Mouse (Mus musculus): ENCODE measurements around the gene Mmp28. TPM values are rescaled to one million over a fixed set of nuclear protein-coding genes. Genes with fewer than 3 reads are reported as not detected.
A peak's percentile ranks its signal among the peaks of the same experiment; 100 is the strongest.

Gene Mmp28
- total RNA-seq (2021): 1 to 10 TPM; 3.7 to 4.0 TPM
- long read RNA-seq, experiment 1: 0 reads
- long read RNA-seq, experiment 2: 0 reads

DNA sequence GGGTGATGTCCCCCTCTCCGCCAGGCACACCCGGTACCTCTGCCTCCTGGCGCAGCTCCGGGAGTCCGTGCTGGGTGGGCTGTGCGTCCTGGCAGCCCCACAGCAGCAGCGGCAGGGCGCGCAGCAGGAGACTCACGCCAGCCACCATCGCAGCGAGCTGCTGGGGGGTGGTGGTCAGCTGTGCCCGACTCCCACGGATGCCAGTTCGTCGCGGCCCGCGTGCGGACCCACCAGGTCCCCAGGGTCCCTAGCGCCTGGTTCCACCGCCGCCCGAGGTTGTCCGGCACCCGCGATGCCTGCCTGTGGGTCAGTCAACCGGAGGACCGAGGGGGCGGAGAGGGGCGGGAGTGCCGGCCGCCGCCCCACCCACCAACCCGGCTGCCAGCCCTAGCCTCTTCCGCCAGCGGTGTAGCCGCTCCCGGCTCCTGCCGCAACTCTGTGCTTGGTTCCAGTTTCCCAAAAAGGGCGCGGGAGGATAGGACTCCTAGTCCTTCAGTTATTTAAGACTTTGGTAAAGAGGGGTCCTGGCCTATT lies at the start of gene Mmp28:
Mmp28 (minus strand) TSS at position 361 of the 534 bp plus-strand sequence.
- intact Hi-C loops (cut with DNase I; ENCODE audit: low total_unique reads): no loop called here
- peak; percentile 70 for DNase-seq

GRCm38 (mm10) chr11:83509521-83509920 lies 46.6 kb upstream of the Mmp28 start:
- intact Hi-C loops (cut with DNase I; ENCODE audit: low total_unique reads): no loop called here
- no peak for DNase-seq

- intact Hi-C loops (cut with DNase I; ENCODE audit: low total_unique reads): no loop called here
- no peak for DNase-seq
Measured at GRCm38 (mm10) chr11:83504308-83504707, 41.4 kb upstream of the Mmp28 start.

- intact Hi-C loops (cut with DNase I; ENCODE audit: low total_unique reads): no loop called here
Measured at GRCm38 (mm10) chr11:83495571-83495970, 32.7 kb upstream of the Mmp28 start.

GRCm38 (mm10) chr11:83491488-83491887 lies 28.6 kb upstream of the Mmp28 start:
- intact Hi-C loops (cut with DNase I; ENCODE audit: low total_unique reads): no loop called here
- no peak for DNase-seq

More at GRCm38 (mm10) chr11:83495571-83495970, 32.7 kb upstream of the Mmp28 start:
- no peak for DNase-seq

DNA sequence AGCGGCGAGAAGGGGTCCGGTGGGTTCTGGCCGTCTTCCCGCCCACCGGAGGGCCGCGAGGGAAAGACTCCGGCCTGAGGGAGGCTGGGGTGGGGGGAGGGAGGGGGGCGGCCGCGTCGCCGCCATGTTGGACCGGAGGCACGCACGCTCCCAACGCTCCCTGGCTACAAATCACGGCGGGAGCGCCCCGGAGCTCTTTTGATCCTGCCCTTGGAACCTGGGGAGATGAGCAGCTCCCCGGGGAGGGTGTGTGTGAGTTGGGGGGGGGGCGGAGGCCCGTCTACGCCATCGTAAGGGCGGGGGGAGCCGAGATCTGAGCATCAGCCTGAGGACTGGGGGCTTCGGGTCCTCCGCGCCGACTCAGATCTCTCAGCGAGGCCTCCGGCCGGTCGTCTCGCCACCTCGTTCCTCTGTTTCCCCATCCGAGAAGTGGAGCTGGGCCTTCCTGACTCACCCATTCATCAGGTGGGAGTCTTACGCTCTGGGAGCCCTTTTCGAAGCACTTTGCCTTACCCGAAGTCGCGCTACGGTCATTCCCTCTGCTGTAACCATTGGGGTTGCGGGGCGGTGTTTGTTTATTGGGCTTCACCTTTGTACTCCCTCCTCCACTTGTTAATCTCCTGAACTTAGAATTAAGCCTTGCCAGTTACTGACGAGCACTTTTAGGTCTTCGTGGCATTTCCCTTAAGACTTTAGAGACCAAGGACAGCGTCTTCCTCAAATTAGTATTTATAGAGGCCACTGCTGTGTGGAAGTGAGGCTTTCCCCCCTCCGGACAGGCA lies 10.6 kb upstream of the Mmp28 start:
- DNase-seq: peak; percentile 14
- intact Hi-C loops (cut with DNase I; ENCODE audit: low total_unique reads): no loop called here

GRCm38 (mm10) chr11:83472324-83473234 lies 9.7 kb upstream of the Mmp28 start, which contains the start of gene Taf15:
TSS of gene Taf15 (plus strand) at chr11:83473086.
- intact Hi-C loops (cut with DNase I; ENCODE audit: low total_unique reads): no loop called here
- peak; percentile 98 for DNase-seq

DNA sequence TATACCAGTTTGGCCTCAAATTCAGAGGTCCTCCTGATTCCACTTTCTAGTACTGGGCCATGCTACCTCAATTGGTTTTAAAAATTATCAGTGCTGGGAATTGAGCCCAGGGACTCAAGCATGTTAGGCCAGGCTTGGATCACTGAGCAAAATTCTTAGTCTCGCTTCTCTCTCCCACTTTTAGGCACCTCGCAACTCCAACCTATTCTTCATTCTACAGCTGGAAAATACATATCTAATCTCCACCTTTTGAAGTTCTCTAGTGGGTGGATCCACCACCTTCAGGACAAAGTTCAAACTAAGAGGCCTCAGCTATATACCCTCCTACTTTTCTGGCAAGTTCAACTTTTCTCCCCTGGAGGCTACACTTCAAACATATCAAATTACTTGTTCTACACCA lies 8.9 kb upstream of the Mmp28 start:
- DNase-seq: no peak
- intact Hi-C loops (cut with DNase I; ENCODE audit: low total_unique reads): no loop called here

DNA sequence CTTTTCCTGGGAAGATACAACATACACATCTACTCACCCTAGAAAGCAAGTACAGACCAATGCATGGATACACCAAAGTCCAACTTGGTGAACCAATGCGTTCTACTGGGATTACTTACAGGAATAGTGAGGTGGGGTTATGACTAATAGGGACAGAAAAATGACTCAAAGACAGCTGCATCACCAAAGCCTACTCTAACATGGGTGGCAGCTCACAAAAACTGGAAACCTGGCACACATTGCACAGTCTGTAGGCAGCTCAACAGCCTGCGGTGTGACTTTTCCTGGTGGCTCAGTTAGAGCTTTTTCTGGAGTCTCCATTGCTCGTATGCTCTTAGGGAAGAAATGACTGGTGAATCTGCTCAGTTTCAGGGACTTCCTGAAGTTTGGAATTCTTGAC lies 5.9 kb upstream of the Mmp28 start:
- intact Hi-C loops (cut with DNase I; ENCODE audit: low total_unique reads): loop anchor here (2.0 kb wide), 1 partner anchor 26 kb away; no protein-coding TSS in a partner anchor
- no peak for DNase-seq

DNA sequence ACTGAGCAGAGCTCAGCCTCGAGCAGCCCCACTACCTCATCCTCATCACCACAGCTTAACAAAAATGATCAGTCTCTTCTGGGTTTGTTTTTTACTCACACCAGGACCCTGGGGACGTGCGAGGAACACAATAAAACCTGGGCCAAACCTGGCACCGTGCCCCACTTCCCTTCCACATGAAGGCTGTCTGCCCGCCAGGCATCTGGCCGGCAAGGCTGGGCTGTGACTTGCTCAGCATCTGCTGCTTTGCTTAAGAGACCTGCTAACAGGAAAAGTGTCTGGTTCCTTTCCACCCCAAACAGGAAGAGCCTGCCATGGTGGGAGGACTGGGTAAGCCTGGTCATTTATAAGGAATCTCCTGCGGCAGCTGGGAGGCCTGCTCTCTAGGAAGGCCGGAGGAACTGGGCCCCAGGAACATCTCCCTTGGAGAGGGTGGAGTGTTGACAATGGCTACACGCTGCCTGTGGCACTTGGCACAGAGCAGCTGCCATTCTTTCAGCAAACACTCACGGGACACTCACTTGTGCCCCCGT lies 4.3 kb upstream of the Mmp28 start:
- intact Hi-C loops (cut with DNase I; ENCODE audit: low total_unique reads): no loop called here
- peak; percentile 82 for DNase-seq

- DNase-seq: peak; percentile 37
- intact Hi-C loops (cut with DNase I; ENCODE audit: low total_unique reads): no loop called here
Measured at GRCm38 (mm10) chr11:83465976-83466375, 3.1 kb upstream of the Mmp28 start.

GRCm38 (mm10) chr11:83461462-83462027 lies 1.3 kb downstream of the Mmp28 start:
- intact Hi-C loops (cut with DNase I; ENCODE audit: low total_unique reads): no loop called here
- DNase-seq: no peak

GRCm38 (mm10) chr11:83457912-83458601 lies 4.8 kb downstream of the Mmp28 start:
- intact Hi-C loops (cut with DNase I; ENCODE audit: low total_unique reads): no loop called here
- no peak for DNase-seq

DNA sequence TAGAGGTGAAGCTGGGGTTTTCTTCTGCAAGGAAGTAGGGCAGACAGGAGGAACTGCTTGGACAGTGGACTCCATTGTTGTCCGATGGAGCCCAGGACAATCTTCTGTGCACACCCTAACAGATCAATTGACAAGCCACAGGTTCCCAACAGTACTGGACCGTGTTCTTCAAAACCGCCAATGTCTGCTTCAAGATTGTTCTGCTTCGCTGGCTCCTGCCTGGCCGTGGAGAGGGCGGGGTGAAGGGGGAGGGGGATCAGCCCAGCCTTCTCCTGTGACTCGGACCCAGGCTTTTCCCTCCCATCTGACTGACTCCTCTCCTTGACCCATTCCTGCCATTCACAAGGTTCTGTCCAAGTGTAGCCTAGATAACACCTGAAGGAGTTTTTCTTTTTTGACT lies 5.6 kb downstream of the Mmp28 start:
- intact Hi-C loops (cut with DNase I; ENCODE audit: low total_unique reads): no loop called here

GRCm38 (mm10) chr11:83455608-83456007 lies 7.3 kb downstream of the Mmp28 start:
- no peak for DNase-seq
- intact Hi-C loops (cut with DNase I; ENCODE audit: low total_unique reads): no loop called here

More for the DNA sequence above, 5.6 kb downstream of the Mmp28 start:
- DNase-seq: no peak

DNA sequence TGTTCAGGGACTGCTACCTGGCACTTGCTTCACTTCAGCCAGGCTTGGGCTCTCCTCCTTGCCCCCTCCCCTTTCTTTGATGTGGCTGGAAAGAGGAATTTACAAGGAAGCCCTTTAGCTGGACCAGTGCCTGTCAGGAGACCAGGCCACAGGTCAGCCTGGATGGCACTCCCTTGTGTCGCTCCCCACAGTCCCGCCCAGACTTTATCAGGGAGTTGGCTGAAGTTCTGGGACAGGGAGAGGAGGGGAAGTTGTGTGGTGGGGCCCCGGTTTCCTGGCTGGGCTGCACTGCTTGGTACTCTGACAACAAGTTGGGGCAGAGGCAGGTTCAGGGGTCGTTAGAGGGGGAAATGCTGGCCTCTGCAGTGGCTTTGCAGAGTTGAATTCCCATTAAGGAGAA lies 8.3 kb downstream of the Mmp28 start:
- no peak for DNase-seq
- intact Hi-C loops (cut with DNase I; ENCODE audit: low total_unique reads): no loop called here

- intact Hi-C loops (cut with DNase I; ENCODE audit: low total_unique reads): no loop called here
- DNase-seq: no peak
Measured at GRCm38 (mm10) chr11:83451281-83451680, 11.6 kb downstream of the Mmp28 start.

DNA sequence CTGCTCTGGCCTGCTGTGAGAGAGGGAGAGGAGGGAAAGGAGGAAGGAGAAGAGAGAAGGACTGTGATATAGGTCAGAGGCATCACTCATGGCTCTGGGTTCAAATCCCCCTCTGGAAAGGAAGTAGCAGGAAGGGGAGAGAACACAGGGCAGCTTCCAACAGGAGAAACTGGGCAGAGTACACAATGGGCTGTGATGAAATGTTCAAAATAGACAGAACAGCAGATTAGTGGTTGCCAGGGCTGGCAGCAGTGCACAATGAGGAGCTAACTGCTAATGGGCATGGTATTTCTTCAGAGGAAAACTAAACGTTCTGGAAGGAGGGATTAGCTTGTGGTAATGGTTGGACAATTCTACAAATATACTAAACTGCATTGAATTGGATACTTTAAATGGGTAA lies 12.3 kb downstream of the Mmp28 start:
- DNase-seq: no peak
- intact Hi-C loops (cut with DNase I; ENCODE audit: low total_unique reads): no loop called here

GRCm38 (mm10) chr11:83449298-83449697 lies 13.6 kb downstream of the Mmp28 start:
- DNase-seq: no peak
- intact Hi-C loops (cut with DNase I; ENCODE audit: low total_unique reads): no loop called here
